Mouse (Mus musculus): ENCODE results near the gene Zswim4.

GRCm38 (mm10) chr8:84184085-84185043 lies 52.5 kb downstream of the Zswim4 start:
- TF ChIP-seq CTCF (conservative IDR thresholded peaks at IDR 0.05; ENCODE audit: low read length) (no peak), NANOG (IDR thresholded peaks at IDR 0.05; ENCODE audit: borderline replicate concordance, low read length) (no peak), POU5F1 (IDR thresholded peaks at IDR 0.05; ENCODE audit: borderline replicate concordance, low read length) (no peak)
